Mouse (Mus musculus) megakaryocyte, embryonic 14.5 days (primary cell): Measurements from ENCODE around the gene Ipo11.

Source experiments
- FLI1 ChIP-seq: IDR thresholded peaks from 2 replicates; pipeline ENCODE4 v1.6.1; 2012; ENCODE audit warnings: low read length, inconsistent platforms, mixed read lengths
- GATA1 ChIP-seq: IDR thresholded peaks from 3 replicates; pipeline ENCODE4 v1.6.1; 2012; ENCODE audit warnings: mixed read lengths, low read length, inconsistent platforms, borderline replicate concordance

DNA sequence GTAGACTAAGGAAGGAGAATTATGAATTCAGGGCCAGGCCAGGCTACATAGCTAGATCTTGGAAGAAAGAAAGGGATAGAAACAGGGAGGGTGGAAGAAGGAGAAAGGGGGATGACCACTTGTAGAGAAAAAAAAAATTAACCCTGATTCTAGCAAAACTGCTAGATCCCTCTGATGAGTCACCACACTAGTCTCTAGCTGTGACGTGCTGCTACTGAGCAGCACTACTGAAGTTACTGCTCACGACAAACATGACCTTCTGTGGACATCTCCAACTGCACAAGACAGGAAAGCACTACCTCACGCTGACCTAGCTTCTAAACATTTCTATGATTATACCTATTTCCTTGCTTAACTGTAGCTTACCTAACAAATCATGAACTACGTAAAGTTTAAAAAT is 8.5 kb downstream of the Ipo11 start:
- TF ChIP-seq GATA1 (no peak), FLI1 (no peak)
